Mouse (Mus musculus) neural tube, embryonic 10.5 days (tissue): ENCODE measurements around the gene Zfp961.
"Not testable (repeated sequence)": the region's sequence is repeated elsewhere in the genome, so short reads cannot be mapped to it uniquely, and the experiment has no call there.

ENCODE experiments used
- DNase-seq: peaks from one replicate; pipeline ENCODE4 v3.0.0-alpha.2; 2017; ENCODE audit warnings: low spot score; ENCODE audit errors: extremely low spot score

Zfp961 gene

GRCm38 (mm10) chr8:72017339-72017738 is 66.5 kb downstream of the Zfp961 start:
- not testable (repeated sequence) for DNase-seq

DNA sequence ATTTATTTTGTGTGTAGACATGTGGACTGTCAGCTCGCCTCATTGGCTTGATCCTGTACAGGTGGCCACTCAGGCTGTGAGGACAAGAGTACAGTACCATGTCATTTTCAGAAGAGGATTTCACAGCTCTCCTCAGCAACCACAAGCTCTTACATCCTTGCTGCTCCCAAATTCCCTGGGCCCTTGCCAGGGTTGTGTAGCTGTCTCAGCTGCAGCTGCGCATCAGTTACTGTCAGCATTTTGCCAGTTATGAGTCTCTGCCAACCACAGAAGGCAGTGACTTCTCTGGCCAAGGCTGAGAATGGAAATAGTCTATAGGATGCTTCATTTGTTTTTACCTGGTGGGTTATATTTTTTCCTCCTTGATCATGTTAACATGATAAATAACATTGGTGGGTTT is 67.3 kb downstream of the Zfp961 start:
- no peak for DNase-seq

GRCm38 (mm10) chr8:72019022-72019421 is 68.2 kb downstream of the Zfp961 start:
- not testable (repeated sequence) for DNase-seq

- no peak for DNase-seq
Measured at GRCm38 (mm10) chr8:72019816-72020215, 69.0 kb downstream of the Zfp961 start.

DNA sequence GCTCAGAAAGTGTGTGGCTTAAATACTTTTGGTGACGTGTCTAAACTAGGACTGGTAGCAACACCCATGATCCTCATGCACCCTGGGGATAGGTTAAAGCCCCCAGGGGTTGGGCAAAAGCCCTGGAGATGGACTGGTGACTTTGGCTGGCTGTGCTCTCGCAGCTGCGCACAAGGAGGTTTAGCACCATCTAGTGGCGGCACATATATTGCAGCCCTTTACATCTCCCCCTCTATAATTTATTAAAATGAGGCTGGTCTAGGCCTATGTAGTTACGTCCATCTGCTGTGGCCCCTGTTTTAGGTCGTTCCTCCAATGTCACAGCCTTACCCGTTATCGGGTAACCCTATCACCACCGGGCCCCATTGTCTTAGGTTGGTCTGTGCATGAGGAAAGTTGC is 74.0 kb downstream of the Zfp961 start:
- not testable (repeated sequence) for DNase-seq

DNA sequence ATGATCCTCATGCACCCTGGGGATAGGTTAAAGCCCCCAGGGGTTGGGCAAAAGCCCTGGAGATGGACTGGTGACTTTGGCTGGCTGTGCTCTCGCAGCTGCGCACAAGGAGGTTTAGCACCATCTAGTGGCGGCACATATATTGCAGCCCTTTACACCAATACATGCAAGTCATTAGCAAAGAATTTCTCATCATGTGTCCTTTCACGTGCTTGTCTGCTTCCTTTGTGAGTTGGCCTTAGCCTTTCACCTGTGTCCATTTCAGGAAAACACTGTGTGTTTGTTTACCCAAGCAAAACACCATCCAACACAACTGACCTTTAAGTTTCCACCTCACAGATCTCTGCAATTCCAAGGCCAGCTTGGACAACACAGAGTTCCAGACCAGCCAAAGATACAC is 82.1 kb downstream of the Zfp961 start:
- not testable (repeated sequence) for DNase-seq

GRCm38 (mm10) chr8:72040918-72041317 is 90.1 kb downstream of the Zfp961 start, which contains the start of gene Olfr372:
TSS of gene Olfr372 (plus strand) at chr8:72041218.
- not testable (repeated sequence) for DNase-seq

GRCm38 (mm10) chr8:72042493-72042892 is 91.7 kb downstream of the Zfp961 start:
- no peak for DNase-seq
